Mouse (Mus musculus): ENCODE measurements at regions not wholly inside any gene's neighbourhood (a gene's known extent, or its start where the extent isn't known, plus 50 kb on each side); places are given as distances from the start of the nearest gene placed in this dataset.

DNA sequence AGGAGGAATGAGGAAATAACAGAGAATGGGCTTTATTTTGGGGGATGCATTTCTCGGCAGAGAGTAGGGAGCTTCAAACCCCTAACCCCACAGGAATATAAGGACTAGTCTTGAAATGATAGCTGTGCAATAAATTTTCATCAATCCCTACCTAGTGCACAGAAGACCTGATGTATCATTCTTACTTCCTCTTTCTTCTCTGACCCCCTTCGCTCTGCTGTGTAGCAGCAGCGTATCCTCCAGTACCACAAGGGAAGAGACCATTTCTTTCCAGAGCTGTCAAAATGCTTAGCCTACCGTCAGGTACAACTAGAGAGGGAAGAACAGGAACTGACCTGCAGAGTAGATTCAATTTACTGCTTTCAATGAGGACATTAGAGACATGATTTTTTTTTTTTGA lies 230.0 kb upstream of the Satb1 start:
- in situ Hi-C loops (cut with MboI, MseI), result loop anchor here (5.0 kb wide), 2 partner anchors 104 to 156 kb away; no protein-coding TSS in a partner anchor

DNA sequence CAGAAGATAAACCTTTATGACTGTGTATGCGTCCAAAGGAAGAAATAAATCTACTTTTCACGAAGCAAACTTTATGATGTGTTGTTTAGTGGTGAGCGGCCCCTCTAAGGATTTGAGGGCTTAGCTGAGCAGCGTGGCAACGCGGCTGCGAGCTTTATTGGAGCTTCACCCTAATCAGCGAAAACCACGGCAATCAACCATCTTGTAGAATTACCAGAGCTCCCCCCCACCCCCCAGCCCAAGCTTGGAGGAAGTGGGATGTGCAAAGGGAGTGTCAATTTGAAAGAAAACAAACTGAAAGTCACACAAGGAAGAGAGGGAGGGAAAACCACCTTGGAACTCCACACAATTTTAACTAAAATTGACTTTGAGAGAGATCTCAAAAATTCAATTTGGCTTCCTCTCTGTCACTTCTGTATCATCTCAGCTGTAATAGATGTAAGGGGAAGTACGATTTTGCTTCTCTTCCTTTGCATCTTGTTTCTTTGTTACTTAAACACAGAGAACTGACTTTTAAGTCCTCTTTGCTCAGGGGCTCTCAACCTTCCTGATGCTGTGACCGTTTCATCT lies 229.1 kb upstream of the Satb1 start:
- in situ Hi-C loops (cut with MboI, MseI), result loop anchor here (5.0 kb wide), 2 partner anchors 105 to 155 kb away; no protein-coding TSS in a partner anchor

DNA sequence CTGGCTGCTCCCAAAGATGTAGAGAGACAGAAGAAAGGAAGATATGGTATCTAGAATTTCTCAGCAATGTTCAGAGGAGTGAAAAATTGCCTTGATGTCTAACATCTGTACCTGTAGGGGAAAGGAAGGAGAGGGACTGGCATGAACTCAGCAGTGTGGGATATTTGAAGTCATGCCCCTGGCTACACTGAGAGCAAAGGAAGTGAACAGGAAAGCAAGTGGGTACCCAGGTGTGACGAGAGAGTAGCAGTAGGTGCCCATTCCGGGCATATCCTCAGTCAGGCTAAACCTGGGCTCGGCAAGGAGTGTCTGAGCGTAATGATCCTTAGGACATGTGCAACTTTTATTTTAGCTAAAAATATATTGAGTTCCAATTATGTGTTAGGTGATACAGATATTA lies 203.4 kb upstream of the Satb1 start:
- in situ Hi-C loops (cut with MboI, MseI), result no loop called here

DNA sequence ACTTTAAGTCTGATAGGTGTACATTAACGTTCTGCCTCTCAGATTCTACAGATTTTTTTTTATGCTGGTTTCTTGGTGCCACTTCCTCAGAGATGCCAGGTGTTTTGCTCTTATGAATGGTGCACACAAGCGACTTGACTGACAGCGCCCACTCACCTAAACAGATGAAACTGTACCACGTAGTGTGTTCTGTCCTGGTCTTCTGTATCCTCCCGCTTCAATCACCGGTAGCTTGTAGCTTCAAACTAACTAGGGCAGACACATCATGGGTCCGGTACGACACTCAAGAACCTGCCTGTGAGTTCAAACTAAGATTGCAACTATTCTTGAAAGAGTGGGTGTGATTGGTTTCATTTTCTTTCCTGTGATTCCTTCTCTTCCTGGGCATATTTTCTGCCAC lies 198.0 kb upstream of the Satb1 start:
- in situ Hi-C loops (cut with MboI, MseI), result no loop called here

DNA sequence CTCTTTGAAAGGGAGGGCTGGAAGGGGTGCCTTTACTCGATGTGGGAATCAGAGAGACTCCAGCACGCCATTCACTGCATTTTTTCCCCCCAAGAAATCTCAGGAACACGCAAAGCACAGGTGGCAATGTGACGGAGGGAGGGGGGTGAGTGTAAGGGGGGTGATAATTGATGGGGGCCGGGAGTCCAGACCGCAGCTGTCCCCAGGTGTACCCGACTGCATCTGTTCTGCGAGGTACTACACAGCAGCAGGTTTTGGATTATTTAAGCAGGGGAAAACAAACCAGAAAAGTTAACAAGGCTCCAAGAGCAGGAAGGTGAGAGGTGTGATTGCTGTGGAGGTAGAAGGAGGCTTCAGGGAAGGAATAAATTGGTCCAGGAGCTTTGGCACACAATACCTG lies 153.8 kb upstream of the Satb1 start:
- in situ Hi-C loops (cut with MboI, MseI), result no loop called here

DNA sequence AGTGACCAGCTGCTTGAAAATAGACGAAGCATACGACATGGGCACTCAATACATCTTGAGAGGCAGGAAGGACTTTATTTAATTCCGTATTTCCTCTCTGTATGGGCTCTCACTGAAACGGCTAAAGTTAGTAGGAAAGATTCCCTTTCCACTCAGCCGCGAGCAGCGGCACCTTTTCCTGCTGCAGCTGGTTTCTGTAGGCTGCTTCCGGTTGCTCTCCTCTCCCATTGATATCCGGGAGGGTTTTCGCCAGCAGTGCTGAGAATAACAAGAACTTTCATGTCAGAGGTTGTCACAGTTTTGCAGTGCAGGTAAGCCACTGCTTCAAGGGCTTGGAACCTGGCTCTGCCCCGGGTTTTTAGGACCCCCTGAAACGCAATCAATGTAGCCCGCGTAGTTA lies 153.1 kb upstream of the Satb1 start:
- in situ Hi-C loops (cut with MboI, MseI), result no loop called here

DNA sequence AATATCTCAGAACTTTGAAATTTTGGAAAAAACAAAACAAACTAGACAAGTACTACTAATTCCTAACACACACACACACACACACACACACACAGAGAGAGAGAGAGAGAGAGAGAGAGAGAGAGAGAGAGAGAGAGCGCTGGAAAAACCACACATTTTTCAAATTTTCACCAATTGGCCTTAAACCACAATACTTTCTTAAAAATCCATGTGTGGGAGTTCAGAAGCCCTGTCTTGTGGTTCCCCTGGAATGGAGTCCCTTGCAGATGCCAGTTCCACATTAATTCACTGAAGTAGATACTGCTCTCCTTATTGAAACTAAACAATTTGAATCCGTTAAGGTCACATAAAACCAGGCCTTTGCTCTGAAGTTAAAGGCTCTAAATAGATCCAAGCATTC lies 146.0 kb upstream of the Satb1 start:
- in situ Hi-C loops (cut with MboI, MseI), result no loop called here

DNA sequence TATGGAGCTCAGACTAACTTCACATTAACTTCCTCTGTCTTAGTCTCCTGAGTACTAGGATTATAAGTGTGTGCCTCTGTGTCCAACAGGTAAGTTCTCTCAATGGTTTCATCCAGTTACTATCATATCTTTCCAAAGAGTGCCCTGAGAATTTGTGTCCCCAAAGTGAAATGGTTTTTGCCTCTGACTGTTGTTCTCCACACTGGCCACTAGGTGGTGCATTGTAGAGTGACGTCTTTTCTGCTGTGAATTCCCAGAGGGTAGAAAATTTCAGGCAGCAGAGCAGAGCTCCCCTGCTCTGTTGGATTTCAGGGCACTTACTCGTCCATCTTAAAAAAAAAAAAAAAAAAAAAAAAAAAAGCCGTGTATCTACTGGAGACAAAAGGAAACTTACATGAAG lies 138.4 kb upstream of the Satb1 start:
- in situ Hi-C loops (cut with MboI, MseI), result no loop called here

DNA sequence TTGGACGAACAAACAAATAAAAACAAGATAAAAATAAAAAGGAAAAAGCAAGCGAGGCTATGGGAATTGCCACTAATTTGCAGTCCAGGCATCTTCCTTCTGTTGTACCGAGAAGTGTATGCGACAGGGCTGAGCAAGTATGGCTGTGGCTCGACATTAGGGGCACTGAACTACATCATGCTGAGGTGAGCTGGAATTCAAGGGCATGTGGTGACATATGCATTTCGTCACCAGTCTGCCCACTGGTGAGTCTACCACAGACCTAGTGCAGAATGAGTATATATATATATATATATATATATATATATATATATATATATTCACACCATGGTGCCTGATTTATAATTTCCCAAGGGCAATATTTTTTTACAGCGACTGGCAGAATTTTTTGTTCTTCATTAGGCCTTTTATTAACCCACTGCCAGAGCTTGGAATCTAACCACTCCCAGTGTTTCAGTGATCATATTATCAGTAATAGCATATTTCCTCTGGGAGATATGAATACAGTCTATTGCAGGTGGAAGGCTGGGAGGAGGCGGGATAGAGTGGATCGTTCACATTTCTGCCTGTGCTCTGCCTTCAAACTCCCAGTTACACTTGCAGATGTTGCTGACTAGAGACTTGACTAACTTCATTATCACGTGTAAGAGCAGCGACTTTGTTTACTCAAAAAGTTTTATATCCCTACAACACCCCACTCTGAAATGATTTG lies 133.6 kb upstream of the Satb1 start:
- in situ Hi-C loops (cut with MboI, MseI), result no loop called here

DNA sequence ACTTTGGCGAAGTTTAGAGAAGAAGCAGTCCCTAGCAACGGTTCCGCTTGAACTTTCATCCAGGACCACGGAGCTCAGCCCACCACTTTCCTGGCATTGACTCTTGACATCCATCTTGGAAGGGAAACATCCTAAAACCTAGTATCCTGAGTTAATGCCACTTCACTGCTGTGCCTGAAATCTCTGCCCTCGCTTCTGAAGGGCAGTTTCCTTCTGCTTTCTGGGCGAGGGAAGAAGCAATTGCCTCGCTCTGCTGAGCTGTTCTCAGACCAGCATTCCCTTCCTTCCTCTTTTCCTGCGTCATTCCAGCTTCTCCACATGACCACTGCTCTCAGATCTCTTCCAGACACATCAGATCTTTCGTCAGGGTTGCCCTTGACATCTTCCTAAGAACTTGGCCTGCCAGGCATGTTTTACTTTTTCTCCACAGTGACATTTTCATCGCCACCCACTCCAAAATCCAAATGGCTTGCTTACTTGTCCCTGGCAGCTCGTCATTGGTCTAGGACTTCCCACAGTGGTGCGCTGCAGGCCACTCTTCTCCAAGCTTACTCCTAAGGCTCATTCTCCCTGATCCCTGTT lies 129.5 kb upstream of the Satb1 start:
- in situ Hi-C loops (cut with MboI, MseI), result no loop called here

DNA sequence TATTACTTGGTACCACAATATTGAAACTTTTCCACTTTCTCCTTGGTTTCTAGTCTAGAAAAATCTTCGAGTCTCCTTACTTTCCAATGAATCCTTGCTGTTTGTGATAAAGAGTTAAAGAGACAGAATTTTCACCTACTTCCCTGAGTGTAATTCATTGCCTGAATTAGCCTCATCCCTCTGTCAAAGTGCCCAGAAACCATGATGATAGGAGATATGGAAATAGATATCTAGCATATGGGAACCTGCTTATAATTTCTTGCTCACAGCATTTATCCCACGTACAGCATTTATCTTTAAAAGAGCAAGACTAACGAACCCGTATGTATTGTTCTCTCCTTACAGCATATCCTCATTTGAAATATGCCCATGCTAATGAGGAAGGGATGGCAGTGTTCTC lies 128.2 kb upstream of the Satb1 start:
- in situ Hi-C loops (cut with MboI, MseI), result no loop called here

DNA sequence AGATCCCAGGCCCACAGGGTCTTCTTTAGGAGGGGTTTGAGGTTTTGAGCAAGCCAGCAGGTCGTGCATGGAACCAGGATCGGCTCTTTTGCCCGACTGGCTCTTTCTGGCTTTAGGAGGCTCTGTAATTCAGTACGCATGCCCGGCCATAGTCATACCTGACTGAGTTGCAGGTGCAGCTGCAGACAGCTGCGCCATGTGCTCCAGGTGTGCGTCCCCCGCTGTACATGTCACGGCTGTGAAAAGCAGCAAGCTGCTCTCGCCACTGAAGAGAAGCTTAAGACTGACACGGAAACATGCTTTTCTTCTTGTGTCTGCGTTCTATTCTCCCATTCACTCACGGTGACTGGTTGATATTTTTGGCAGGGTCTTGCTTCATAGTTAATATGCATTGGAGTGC lies 123.2 kb upstream of the Satb1 start:
- in situ Hi-C loops (cut with MboI, MseI), result no loop called here

DNA sequence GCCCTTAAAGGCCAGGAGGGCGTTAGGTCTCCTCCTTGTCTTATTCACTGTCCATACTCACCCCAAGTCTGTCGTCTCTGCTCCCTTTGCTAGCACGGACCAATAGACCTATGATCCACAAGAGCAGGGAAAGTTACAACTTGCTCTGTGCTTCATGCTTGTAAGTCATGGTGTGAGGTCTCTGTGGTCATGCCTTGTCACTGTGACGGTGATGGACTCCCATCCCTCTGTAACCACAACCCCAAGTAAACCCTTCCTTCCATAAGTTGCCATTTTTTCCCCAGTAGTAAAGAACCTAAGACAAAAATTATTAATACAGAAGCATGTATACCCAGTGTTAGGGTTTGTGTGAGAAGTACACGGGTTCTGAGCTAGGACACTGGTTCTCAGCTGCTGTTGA lies 104.6 kb upstream of the Satb1 start:
- in situ Hi-C loops (cut with MboI, MseI), result no loop called here

DNA sequence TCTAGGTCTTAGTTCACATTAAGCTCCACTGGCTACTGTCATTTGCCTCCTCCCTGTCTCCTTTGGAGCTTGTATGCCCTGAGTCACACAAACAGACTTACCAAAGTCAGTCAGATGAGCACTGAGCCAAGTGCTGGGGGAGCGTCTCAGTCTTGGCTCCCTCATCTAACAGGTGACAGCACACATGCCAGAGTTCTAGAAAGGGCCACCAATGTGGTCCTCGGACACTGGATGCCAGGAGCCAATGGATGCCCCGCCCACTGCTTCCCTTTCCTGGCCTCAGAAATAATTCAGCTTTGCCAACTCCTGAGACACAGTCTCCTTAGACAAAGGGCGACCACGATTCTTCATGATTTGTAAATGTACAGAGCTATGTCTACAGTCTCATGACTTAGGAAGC lies 103.0 kb upstream of the Satb1 start:
- in situ Hi-C loops (cut with MboI, MseI), result no loop called here

DNA sequence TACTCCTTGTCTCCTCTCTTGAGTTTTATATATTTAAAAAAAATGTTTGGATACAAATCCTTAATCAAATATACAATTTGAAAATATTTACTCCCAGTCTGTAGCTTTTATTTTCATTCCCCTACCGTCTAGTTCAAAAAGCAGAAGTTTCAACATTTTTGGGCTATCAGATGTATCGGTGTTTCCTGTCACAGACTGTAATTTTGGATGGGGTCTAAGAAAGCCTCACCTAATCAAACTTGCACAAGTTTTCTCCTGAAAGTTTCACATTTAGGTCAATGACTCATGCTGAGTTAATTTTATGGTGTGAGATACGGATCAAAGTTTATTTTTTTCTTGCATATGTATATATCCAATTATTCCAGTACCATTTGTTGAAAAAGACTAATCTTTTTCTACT lies 93.3 kb upstream of the Satb1 start:
- in situ Hi-C loops (cut with MboI, MseI), result no loop called here

DNA sequence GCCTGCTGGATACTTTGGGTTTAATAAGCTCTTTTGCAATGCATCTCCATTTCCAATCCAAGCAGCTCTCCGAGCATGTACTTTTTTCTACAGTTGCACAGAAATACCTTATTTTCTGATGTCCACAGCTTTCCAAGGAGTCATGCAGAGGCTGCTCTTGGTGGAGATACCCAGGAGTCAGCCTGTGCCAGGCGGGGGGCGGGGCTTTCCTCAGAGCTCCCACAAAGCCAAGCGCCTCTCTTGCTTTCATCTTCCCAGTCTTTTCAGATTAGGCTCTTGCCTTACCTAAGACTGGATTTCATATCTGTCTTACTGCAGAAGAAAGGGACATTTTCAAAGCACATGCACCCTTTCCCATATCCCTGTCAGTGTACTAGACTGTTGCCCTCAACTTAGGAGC lies 73.9 kb upstream of the Satb1 start:
- in situ Hi-C loops (cut with MboI, MseI), result loop anchor here (5.0 kb wide), 2 partner anchors 155 to 260 kb away; no protein-coding TSS in a partner anchor

DNA sequence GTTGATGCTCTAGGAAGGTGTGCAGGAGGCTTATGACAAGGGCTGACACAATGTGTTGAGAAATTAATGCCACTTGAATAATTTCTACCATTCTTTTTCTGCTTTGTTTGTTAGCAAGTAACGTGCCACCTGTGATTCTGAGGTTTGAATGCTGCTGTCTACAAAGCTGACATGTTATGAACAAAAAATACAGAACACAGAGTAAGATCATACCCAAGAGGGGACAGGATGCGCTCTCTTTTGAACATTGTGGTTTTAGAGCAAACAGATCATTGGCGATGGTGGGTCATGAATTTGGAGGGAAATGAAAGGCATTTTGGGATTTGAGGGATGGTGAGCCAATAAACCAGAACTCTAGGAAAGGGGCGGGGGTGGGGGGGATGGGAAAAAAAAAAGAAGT lies 73.3 kb upstream of the Satb1 start:
- in situ Hi-C loops (cut with MboI, MseI), result loop anchor here (5.0 kb wide), 2 partner anchors 156 to 261 kb away; no protein-coding TSS in a partner anchor

DNA sequence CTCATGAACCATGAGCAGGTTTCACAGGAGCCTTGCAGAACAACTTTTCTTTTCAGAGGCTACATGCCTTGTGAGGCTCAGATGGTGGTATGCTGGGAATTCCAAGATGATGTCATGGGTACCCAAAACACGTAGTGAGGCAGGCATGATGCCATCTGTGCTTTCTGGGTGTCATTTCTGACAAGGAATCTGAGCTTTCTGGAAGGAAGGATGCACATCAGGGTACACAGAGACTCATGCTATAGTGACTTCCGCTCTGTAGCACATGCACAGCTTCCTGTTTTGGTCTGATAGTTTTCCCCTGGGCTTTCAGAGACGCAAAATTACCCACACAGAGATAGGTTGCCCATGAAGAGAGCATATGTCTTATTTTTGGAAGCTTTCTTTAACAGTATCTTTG lies 70.8 kb upstream of the Satb1 start:
- in situ Hi-C loops (cut with MboI, MseI), result no loop called here

DNA sequence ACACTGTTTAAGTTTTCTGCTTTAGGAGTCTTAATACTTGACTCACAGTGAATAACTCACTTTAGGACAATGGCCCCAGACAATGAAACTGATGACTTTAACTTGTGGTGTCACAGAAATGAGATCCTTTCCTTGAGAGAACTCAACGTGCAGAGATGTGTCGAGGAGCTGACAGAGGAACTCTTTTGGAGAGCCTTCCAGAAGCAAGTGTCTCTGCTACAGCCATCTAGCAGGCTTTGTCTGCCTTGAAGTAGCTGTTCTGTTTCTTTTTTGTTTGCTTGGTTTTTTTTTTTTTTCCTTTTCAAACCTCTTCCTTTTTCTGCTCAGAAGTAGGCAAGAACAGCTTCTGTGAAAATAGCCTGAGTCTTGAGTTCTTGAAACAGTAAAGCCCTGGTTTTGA lies 66.3 kb upstream of the Satb1 start:
- in situ Hi-C loops (cut with MboI, MseI), result no loop called here

DNA sequence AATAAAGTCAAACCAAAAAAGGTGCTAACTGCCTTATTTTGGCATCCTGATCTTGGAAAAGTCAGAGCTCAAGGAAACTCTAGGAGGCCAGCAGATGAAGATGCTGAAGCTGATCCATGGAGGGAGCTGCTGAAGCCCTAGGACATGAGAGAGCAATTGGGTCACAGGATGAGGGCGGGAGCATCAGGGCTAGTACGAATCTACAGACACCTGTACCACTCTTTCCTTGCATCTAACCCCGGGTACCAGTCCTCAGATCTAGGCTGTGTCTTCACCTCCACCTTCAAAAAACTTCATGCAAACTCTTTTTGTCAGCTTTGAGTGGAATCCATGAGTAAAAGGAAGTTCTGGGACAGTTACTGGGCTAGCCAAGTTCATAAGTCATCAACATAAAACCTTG lies 63.1 kb upstream of the Satb1 start:
- in situ Hi-C loops (cut with MboI, MseI), result no loop called here

DNA sequence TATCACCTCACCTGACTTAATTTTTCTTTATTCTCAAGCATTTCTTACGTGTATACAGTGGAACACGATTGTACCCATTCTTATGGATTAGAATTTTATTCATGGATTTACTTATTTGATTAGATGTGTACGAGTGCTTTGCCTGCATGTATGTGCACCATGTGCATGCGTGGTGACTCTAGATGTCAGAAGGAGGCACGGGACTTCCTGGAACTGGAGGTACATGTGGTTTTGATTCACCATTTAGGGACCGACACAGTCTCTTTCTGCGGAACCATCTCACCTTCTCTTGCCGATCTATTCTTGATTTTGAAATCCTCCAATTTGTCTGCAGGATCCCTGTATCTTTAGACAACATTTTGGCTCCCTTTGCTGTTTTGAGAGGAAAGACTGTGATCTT lies 61.2 kb upstream of the Satb1 start:
- in situ Hi-C loops (cut with MboI, MseI), result no loop called here

DNA sequence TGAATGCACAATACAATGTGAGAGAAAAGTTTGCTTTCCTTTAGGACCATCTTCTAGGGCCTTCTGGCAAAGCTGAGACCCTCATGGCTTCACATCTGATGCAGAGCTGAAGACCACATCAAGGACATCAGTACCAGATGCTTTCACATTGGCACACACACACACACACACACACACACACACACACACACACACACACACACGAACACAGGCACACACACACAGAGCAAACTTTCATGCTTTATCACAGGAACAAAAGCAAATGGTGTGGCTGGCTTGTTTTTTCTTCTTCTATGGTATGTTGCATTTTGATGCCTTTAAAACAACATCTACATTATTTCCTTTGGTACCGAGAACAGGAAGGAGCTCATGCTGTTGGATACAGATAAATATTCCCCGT lies 59.8 kb upstream of the Satb1 start:
- in situ Hi-C loops (cut with MboI, MseI), result no loop called here

DNA sequence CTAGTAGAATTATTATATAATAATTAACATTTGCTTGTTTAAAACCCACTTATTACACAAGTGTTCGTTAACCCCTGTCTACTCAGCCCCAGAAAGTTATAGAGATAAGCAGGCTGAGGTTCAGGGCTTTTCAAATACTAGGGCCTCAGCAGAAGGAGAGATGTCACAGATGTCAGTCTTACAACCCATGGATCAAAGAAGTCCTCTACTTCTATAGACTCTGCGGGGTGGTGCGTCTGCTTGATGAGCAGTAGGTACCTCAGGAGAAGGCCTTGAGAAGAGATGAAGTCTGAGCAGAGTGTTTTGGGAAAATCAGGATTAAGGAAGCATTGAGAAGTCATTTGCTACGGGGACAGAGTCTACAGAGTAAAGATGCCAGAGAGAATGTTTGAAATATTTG lies 59.1 kb upstream of the Satb1 start:
- in situ Hi-C loops (cut with MboI, MseI), result no loop called here

Measured in T-helper 1 cell (primary cell).